Mouse (Mus musculus): ENCODE measurements around the gene Sox9.

The Sox9 gene

DNA sequence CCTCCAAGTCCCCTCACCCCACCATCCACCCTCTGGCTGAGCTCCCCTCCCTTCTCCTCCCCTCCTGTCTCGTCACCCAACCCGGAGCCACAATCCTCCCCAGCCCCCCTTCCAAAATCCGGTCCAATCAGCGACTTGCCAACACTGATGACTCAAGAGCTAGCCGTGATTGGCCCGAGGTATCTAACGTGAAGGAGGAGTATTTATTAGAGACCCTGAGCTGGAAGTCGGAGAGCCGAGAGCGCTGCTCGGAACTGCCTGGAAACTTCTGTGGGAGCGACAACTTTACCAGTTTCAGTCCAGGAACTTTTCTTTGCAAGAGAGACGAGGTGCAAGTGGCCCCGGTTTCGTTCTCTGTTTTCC lies at the start of gene Sox9:
Gene Sox9 (plus strand): TSS at position 231 of the 363 bp plus-strand sequence.
- DNase-seq (ENCODE audit: low spot score) = no peak

DNA sequence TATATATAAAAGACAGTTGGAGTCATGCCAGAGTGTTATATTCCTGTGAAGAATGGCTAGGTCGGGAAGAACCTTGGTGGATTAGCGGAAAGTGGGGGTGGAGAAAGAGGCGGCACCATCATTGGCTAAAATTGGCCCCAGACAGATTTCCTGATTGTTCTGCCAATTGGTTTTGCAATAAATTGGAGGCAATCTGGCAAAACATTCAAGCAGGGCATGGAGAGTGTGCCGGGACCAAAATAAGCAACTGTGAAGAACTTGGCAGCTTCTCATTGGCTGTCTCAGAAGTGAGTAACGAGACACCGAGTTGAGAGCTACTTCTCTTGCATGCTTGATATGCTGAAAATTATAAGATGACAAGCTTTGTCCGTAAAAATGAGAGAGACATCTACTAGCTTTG lies 49.6 kb upstream of the Sox9 start:
- no peak for DNase-seq (ENCODE audit: low spot score)

DNA sequence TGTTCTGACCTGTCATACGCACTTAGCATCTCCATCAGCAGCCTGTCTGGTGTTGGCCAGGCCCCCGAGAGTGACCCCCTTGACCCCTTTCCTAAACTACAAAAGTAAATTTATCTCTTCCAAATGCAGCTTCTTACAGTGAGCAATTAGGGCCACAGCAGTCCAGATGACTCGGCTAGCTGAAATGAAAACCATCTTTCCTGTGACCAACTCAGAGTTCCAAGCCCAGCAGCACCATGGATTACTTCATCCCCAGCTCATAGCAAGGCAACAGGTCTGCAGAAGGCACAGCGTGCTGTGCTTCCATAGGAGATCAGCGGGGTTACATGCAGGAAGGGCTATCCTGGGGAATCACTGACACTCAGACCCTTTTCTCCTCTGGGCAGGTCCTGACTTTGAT lies 45.0 kb upstream of the Sox9 start:
- no peak for DNase-seq (ENCODE audit: low spot score)

DNA sequence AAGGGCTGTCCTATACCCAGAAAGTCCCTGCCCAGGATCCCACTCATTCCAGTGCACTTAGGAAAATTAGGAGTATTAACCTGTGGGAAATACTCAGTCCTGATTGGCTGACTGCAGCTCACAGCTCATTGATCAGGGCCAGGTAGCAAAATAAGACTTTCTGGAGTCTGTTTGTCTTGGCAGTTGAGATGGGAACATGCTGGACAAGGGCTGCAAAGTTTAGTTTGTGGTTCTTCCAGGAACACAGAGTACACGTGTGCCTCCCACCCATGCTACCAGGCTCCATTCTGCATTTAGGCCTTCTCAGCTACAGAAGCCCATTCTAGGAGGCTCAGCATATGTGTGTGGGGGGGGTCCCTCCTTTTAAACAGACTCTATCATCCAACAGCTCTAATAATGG lies 42.3 kb upstream of the Sox9 start:
- no peak for DNase-seq (ENCODE audit: low spot score)

DNA sequence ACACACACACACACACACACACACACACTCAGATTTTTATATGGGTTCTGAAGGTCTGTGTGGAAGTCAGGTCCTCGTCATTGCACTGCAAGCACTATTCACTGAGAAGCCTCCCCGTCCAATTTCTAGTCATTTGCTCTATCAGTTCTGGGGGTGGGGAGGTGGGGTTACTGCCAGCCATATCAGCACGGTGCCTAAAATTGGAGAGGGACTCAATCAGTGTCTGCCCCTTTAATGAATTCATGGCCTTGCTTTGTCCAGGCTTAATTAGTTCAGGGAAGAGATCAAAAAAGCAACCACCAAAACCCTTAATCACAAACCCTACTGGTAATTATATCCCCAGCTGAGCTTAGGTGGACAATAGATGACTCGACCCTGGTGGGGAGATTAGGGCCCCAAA lies 25.5 kb upstream of the Sox9 start:
- DNase-seq (ENCODE audit: low spot score) = no peak

DNA sequence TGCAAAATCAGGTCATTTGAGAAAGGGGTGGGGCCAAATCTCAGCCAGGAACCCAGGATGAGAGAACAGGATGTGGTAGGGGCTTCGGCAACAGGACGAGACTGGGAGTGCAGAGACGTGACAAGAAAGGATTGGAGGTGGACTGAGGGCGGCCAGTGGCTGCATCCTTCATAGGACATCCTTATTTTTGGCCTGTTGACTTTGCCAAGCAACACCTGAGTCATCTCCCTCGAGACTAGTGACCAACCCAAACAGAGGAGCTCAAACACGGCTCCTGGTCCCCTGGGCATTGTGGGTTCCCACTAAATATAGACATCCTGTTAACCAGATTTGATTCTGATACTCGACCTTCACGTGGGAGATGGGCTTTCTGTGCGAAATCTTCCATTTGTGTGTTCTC lies 24.0 kb upstream of the Sox9 start:
- DNase-seq (ENCODE audit: low spot score) = no peak

DNA sequence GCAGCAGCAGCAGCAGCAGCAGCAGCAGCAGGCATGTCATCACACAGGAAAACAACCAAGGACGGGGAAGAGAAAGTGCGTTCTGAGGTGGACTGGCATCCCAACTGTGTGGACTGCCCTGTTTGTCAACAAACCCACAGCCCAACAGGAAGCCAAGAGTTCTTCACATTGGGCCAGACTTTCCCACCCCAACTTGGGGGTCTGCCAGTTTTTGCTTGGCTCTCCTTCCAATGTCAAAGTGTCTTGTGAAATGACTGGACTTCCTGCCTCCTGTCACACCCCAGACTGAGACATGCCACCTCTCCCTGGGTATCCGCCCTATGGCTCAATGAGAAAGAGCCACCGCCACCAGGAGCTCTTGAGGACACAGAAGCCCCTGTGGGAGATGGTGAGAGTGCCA lies 15.1 kb upstream of the Sox9 start:
- DNase-seq (ENCODE audit: low spot score) = no peak

DNA sequence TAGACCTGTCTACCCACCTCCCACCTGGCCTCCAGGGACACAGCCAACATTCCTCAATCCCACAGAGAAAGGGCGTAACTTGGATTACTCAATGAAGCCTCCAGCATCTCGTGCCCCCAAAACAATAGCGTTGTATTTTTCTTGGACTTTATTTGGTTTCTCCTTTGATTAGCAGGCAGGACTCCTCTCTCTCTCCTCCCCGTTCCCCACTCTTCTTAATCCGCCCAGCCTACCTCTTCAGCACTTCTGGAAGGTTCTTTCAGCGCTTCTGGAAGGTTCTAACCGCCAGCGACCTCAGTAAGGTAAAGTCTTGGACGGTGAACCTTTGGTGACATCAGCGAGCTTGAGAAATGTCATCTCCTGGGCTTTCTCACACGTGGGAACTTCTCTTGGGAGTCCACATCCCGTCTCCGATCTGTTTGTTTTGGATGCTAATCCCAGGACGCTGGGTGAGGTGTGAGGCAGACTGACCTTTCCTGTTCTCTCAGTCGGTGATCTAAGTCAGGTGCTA lies 14.4 kb upstream of the Sox9 start:
- no peak for DNase-seq (ENCODE audit: low spot score)

DNA sequence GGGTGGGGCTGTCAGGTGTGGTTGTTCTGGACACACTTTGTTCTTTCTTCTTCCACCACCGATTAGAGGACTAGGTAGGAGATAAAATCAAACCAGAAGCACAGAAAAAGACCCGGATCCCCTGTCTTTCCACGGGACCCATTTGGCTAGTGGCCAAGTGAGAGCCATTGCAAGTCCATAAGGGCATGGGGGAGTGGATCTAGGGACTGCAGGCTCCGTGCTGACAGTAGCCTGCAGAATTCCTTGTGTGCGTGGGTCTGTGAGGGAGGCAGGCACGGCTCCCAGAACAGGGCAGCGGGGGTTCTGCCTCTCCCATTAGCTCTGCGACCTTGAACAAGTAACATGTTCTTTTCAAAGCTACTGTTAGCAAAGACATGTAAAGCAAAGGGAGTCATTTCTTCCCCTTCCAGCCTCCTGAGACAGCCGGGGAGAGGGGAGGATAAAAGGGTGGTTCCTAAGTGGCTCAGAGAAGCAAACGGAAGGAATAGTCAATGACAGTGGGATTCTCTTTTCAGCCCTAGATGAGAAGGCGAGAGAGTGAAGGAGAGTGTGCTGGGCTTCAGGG lies 9.2 kb upstream of the Sox9 start:
- DNase-seq (ENCODE audit: low spot score) = no peak

DNA sequence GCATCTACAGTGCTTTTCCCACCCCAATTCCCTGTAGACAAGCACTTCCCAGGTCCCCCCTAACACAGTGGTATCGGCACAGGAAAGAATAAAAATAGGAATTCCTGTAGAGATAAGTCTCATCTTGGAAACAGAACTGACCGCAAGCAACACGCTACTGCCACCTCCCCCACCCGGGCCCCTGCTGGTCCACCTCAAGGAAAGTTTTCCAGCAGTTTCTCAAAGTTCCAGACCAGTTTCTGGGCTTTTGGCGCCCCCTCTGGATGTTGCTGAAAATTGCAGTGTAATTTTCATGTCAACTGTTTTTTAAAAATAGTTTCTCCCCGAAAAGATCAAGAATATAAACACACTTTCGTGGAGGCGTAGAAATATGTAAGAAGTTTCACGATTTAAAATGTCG lies 2.3 kb upstream of the Sox9 start:
- DNase-seq (ENCODE audit: low spot score) = no peak

DNA sequence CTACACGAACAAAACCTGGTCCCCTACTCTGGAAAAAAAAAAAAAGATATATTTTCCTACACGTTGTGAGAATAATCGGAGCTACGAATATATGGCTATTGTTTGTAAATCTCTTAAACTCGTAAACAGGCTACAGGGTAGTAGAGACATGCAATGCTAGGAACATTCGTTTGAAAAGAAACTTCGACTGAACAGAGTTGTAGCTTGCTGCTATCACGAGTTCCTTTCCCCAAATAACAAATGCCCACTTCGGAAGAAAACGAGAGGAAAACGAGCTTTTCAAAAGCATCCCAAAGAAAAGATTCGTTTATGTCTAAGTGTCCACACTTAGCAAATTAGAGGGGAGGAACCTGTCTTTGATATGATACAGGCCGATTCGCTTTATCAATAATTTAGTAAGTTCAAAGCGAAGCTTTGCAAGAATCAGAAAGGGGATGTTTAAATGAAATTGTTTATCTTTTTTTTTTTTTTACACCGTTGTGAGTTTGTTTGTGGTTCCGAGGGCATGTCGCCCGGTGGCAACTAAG lies 1.6 kb upstream of the Sox9 start:
- no peak for DNase-seq (ENCODE audit: low spot score)

DNA sequence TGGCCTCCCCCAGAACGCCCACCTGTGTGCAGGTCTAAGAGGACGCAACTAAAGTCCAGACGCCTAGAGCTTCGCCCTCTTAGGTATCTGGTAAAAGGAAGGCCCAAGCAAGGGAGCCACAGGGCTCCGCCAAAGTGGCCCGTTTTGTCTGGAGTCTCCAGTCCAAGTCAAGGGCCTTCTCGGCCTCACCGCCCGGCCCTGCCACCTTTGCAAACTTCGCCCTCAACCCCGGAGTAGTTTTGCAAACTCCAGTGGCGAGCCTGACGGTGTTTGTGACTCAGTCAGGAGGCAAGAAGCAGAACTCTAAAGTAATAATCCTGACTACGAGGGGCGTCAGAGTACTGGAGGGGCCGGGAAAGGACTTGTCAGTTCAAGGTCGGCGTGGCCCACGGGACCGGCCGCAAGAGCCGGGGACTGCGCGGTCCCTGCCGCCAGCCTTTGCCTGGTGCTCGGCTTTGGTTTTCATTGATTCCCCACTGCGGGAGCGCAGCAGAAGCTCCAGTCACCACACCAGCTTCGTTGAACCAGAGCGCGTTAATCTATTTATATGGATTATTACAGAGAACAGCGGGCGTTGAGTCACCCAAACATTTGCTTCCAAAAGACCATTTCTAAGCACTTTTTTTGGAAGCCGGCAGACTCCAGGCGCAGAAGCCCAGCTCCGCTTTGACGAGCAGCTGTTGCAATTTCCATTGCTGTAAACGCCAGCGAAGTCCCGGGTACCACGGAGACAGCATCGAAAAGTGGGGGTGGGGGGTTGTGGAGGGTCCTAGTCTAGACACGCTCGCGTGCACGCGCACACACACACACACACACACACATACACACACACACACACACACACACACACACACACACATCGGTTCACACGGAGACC lies 751 bp upstream of the Sox9 start:
- no peak for DNase-seq (ENCODE audit: low spot score)

DNA sequence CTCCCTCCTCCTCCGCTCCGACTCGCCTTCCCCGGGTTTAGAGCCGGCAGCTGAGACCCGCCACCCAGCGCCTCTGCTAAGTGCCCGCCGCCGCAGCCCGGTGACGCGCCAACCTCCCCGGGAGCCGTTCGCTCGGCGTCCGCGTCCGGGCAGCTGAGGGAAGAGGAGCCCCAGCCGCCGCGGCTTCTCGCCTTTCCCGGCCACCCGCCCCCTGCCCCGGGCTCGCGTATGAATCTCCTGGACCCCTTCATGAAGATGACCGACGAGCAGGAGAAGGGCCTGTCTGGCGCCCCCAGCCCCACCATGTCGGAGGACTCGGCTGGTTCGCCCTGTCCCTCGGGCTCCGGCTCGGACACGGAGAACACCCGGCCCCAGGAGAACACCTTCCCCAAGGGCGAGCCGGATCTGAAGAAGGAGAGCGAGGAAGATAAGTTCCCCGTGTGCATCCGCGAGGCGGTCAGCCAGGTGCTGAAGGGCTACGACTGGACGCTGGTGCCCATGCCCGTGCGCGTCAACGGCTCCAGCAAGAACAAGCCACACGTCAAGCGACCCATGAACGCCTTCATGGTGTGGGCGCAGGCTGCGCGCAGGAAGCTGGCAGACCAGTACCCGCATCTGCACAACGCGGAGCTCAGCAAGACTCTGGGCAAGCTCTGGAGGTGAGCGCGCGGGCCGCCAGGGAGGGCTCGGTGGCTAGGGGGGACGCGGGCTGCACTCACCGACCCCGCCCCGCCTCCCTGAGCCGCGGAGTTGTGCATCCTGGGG lies 515 bp downstream of the Sox9 start:
- DNase-seq (ENCODE audit: low spot score) = no peak

DNA sequence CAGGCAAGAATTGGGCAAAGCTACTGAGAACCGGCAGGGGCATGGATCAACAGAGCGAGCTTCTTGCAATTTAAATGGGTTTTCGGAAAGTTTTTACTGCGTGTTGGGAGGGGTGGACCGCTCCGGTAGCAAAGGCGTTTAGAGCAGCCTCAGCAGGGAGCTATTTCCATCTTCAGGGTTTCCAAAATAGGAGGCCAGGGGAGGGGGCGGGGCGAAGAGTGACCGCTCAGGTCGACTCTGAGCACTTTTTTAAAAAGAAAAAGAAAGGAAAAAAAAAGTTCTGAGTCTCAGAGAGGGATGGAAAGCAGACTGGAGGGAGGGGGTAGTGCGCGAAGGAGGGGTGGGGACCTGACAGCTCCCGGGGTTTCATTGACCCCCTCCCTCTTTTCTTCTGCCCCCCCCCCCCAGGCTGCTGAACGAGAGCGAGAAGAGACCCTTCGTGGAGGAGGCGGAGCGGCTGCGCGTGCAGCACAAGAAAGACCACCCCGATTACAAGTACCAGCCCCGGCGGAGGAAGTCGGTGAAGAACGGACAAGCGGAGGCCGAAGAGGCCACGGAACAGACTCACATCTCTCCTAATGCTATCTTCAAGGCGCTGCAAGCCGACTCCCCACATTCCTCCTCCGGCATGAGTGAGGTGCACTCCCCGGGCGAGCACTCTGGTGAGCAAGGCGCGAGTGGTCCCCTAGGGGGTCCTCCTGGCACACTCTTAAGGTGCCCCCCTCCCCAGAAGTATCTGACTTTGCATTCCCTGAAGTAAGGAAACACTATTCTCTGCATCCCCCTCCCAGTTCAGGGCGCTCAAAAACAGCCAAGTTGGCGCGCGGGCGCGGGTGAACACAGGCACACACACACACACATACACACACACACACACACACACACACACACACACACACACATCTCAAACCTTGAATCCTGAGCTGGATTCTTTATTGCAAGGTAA lies 1.6 kb downstream of the Sox9 start:
- DNase-seq (ENCODE audit: low spot score) = no peak

DNA sequence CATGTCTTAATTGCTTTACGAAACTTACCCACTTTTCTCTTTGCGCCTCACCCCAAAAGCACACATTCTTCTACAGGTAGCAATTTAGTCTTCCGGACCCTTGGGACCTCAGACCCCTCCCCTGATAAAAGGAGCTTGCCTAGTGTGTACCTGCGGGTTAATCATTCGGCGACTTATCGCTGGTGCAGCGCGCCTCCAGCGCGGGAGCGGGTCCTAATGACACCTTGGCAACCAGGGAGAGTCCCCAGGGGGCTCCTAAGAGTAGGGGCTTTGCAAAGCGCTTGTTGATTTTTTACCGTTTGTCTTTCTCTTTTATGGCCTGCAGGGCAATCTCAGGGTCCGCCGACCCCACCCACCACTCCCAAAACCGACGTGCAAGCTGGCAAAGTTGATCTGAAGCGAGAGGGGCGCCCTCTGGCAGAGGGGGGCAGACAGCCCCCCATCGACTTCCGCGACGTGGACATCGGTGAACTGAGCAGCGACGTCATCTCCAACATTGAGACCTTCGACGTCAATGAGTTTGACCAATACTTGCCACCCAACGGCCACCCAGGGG lies 2.4 kb downstream of the Sox9 start:
- DNase-seq (ENCODE audit: low spot score) = no peak

DNA sequence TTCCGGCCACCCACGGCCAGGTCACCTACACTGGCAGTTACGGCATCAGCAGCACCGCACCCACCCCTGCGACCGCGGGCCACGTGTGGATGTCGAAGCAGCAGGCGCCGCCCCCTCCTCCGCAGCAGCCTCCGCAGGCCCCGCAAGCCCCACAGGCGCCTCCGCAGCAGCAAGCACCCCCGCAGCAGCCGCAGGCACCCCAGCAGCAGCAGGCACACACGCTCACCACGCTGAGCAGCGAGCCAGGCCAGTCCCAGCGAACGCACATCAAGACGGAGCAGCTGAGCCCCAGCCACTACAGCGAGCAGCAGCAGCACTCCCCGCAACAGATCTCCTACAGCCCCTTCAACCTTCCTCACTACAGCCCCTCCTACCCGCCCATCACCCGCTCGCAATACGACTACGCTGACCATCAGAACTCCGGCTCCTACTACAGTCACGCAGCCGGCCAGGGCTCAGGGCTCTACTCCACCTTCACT lies 2.9 kb downstream of the Sox9 start:
- no peak for DNase-seq (ENCODE audit: low spot score)

DNA sequence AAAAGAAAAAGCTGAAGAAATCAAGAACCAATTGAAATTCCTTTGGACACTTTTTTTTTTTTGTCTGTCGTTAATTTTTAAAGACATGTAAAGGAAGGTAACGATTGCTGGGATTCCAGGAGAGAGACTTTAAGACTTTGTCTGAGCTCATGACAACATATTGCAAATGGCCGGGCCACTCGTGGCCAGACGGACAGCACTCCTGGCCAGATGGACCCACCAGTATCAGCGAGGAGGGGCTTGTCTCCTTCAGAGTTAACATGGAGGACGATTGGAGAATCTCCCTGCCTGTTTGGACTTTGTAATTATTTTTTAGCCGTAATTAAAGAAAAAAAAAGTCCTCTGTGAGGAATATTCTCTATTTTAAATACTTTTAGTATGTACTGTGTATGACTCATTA lies 3.6 kb downstream of the Sox9 start:
- DNase-seq (ENCODE audit: low spot score) = no peak

DNA sequence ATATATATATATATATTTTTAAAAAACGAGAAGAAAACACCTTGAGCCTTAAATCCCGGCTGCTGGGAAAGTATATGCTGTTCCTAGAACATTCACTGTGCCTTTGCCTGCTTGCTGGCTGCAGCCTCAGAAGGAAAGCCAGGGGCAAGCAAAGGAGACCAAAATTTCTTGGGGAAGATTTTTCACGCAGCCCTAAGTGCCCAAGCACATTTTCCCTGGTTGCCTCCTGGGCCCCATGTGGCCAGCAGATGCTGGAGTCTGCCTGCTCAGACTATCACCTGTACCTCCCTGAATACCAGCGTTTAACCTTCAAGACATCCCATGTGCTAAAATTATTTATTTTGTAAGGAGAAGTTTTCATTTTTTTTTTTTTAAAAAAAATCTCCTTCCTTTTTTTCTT lies 4.4 kb downstream of the Sox9 start:
- DNase-seq (ENCODE audit: low spot score) = no peak

DNA sequence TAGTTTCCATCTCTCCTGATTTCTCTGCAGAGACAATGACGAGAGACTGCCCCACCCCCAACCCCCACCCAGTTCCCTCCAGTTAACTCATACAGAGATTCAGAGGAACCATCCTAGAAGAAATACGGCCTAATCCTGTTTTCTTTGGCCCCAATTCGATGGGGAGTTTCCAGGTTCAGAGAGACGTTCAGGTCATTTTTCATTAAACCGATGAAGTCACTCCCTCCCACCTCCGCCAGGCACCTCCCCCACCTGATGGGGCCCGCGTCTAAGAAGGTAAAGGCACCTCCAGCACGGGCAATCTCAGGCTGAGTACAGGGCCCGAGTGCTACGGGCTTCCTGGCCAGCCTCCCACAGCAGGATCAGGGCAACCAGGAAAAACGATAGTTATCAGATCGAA lies 6.3 kb downstream of the Sox9 start:
- DNase-seq (ENCODE audit: low spot score) = no peak

DNA sequence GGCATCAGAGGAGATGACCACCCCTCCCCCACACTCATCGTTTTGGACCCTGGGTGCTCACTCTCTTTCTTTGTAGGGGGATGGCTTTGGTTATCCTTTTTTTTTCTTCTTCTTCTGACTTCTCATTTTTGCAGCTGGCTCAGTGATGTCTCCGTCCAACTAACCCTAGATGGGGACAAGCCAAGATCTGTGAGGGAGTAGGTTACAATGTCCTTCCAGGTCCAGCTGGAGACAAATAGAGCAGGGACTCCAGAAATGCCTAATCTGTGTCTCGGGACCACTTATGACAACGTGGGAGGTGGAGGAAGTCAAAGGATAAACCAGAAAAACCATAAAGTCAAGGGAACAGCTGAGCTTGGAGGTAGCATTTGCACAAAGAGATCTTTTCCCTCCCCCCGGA lies 14.4 kb downstream of the Sox9 start:
- DNase-seq (ENCODE audit: low spot score) = no peak

DNA sequence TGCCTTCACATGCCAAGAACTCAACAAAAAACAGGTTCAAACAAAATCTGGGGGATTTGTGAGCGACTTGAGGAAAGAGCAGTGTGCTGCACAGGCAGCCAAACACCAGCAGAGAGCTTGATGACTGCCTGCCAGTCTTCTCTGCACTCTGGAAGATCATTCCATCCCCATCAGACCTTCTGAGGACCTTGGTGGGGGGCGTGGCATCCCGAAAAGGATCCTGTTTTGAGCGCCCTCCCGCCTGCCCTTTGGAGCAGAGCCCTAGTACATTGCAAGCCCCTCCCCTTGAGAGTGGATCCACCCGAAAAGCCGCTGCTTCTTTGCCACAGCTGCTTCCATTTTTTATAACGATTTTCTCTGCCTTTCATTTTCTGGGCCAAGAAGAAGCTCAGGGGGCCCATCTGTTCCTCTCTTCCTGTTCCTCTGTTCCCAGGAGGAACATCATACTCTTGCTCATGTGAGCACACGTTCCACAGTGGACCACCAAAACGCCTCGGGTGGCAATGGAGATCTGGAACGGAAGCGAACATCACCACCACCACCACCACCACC lies 16.9 kb downstream of the Sox9 start:
- no peak for DNase-seq (ENCODE audit: low spot score)

Data from spleen, adult 12 weeks (tissue).